Mouse (Mus musculus): ENCODE measurements around the gene Pilra. TPM values are rescaled to one million over a fixed set of nuclear protein-coding genes. Genes with fewer than 3 reads are reported as not detected.

The Pilra gene
- total and polyA plus RNA-seq, 3 experiments, result 0.89 to 1.5 TPM; not detected in 1

DNA sequence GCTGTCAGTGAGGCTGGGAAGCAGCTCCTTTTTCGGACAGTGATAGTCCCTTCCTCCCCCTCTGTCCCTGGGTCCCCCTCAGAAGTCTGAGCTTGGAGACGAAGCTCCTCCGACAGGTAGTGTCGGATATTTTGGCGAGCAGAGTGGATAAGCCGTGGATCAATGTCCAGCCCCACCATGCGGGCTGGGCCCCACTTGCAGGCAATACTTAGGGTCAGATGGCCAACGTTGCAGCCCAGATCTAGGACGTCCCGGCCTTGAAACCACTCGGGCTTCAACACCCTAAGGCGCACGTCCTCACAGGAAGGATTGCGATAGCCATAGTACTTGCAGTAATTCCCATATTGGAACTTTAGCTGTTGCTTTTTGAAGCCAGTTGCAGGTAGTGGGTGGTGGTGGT, 51.5 kb downstream of the Pilra start:
- H3K79me2 ChIP-seq (ENCODE audit: control insufficient read depth, insufficient read depth, low read length, poor library complexity), result peaks cover 39% of the 10 kb centered on the region
- TF ChIP-seq TAL1 (IDR thresholded peaks at IDR 0.05; ENCODE audit: low read length), result no peak
- TF ChIP-seq UBTF (IDR thresholded peaks at IDR 0.05; ENCODE audit: borderline replicate concordance, insufficient read depth, low read depth, low read length), result no peak
- no peak for TF ChIP-seq SIN3A (IDR thresholded peaks at IDR 0.05; ENCODE audit: low read length)
- H3K4me1 ChIP-seq (ENCODE audit: control insufficient read depth in 1 of 2, insufficient read depth in 2 of 2, low read length in 2 of 2), result peaks cover 0 to 20% of the 10 kb centered on the region in 2 experiments; a peak in 2 of 4 replicates
- no peaks in the 10 kb centered on the region for H3K27me3 ChIP-seq (ENCODE audit: control insufficient read depth in 1 of 2, insufficient read depth in 2 of 2, low read length in 2 of 2)
- no peak overlapping the region for H3K27ac ChIP-seq (ENCODE audit: control insufficient read depth, low read depth, low read length)
- H3K4me3 ChIP-seq (ENCODE audit: control insufficient read depth in 1 of 2, insufficient read depth in 1 of 2, low read depth in 2 of 2, low read length in 2 of 2), result peak overlapping the region; percentile 73 to 88
- H3K9me3 ChIP-seq (replicated peaks; ENCODE audit: insufficient read depth, low read length), result no peaks in the 10 kb centered on the region
- peaks cover 3 to 20% of the 10 kb centered on the region in 2 experiments for H3K36me3 ChIP-seq (ENCODE audit: control insufficient read depth in 1 of 2, insufficient read depth in 2 of 2, low read length in 2 of 2)
- peak overlapping the region; percentile 98 for H3K9ac ChIP-seq (ENCODE audit: control insufficient read depth, low read depth, low read length, poor library complexity, severe bottlenecking)
- DNase-seq (ENCODE audit: low read depth, low spot score), result no peak

DNA sequence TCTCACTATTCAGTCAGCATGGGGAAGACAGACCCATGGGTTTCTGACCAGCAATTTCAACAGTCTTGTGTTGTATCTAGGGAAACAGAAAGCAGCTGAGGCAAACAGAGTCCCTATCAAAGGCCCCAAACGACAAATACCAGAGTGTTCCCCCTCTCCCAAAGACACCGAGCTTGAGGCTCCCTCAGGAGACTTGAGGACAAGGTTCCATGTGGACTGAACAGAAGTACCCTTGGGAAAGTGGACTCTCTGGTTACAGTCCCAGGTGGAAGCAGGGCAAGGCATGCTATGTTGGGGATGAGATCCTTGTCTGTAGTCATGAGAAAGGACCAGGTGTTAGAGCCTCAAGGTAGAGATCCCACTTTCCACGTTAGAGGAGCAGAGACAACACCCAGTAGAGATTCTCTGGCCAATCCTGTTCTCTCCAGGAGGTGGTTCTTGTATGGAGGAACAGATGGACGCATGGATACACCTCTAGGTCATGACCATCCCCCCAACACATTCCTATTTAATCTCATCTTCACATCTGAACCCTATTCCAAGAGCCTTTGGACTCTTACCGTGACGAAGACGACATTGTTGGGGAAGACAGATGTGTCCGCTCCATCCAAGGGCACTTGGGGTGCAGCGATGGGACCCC, 52.1 kb downstream of the Pilra start:
- Histone ChIP-seq H3K9me3 (replicated peaks; ENCODE audit: insufficient read depth, low read length) (no peaks in the 10 kb centered on the region), H3K9ac (ENCODE audit: control insufficient read depth, low read depth, low read length, poor library complexity, severe bottlenecking) (peak overlapping the region; percentile 98), H3K79me2 (ENCODE audit: control insufficient read depth, insufficient read depth, low read length, poor library complexity) (peaks cover 44% of the 10 kb centered on the region), H3K4me3 (ENCODE audit: control insufficient read depth in 1 of 2, insufficient read depth in 1 of 2, low read depth in 2 of 2, low read length in 2 of 2) (peak overlapping the region; percentile 73 to 88), H3K4me1 (ENCODE audit: control insufficient read depth in 1 of 2, insufficient read depth in 2 of 2, low read length in 2 of 2) (peaks cover 0 to 20% of the 10 kb centered on the region in 2 experiments; a peak in 2 of 4 replicates), H3K27me3 (ENCODE audit: control insufficient read depth in 1 of 2, insufficient read depth in 2 of 2, low read length in 2 of 2) (no peaks in the 10 kb centered on the region), H3K36me3 (ENCODE audit: control insufficient read depth in 1 of 2, insufficient read depth in 2 of 2, low read length in 2 of 2) (peaks cover 3 to 20% of the 10 kb centered on the region in 2 experiments), H3K27ac (ENCODE audit: control insufficient read depth, low read depth, low read length) (no peak overlapping the region)
- TF ChIP-seq ETS1 (IDR thresholded peaks at IDR 0.05; ENCODE audit: low read depth, low read length), result no peak
- no peak for DNase-seq (ENCODE audit: low read depth, low spot score)

DNA sequence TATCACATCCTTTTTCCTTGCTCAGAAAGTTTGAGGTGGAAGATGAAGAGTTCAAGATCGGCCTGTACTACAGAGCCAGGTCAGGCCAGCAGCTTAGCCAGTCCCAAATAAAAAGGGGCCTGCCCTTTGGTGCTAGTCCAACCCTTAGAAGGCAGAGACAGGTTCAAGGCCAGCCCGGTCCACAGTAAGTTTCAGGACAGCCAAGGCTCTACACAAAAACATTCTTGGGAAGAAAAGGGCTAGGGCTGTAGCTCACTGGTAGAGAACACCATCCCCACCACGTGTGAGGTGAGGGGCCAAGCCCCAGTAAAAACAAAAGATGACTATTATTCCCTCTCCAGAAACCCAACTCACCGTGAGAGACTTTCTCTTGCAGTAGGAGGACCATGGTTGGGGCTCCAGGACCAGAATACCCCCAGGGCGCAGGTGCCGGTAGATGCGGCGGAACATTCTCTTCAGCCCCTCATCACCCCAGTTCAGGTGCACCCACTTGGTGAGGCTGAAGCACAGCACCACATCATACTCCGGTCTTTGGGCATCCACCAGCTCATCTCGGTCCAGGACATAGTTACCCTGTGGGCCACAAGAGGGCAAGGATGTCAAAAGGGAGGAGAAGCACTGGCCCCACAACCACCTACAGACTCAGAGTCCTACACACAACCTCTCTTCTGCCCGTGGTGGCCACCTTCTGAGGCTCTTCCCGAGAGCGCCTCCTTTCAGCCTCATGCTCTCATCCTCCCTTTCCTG, 53.1 kb downstream of the Pilra start:
- Histone ChIP-seq H3K27ac (ENCODE audit: control insufficient read depth, low read depth, low read length) (no peak overlapping the region), H3K4me3 (ENCODE audit: control insufficient read depth in 1 of 2, insufficient read depth in 1 of 2, low read depth in 2 of 2, low read length in 2 of 2) (no peak overlapping the region), H3K36me3 (ENCODE audit: control insufficient read depth in 1 of 2, insufficient read depth in 2 of 2, low read length in 2 of 2) (peaks cover 3 to 20% of the 10 kb centered on the region in 2 experiments), H3K79me2 (ENCODE audit: control insufficient read depth, insufficient read depth, low read length, poor library complexity) (peaks cover 47% of the 10 kb centered on the region), H3K9ac (ENCODE audit: control insufficient read depth, low read depth, low read length, poor library complexity, severe bottlenecking) (peak overlapping the region; percentile 98; the same call in 1 of the 2 replicates), H3K4me1 (ENCODE audit: control insufficient read depth in 1 of 2, insufficient read depth in 2 of 2, low read length in 2 of 2) (peaks cover 0 to 19% of the 10 kb centered on the region in 2 experiments; a peak in 2 of 4 replicates), H3K9me3 (replicated peaks; ENCODE audit: insufficient read depth, low read length) (no peaks in the 10 kb centered on the region), H3K27me3 (ENCODE audit: control insufficient read depth in 1 of 2, insufficient read depth in 2 of 2, low read length in 2 of 2) (no peaks in the 10 kb centered on the region)
- TF ChIP-seq EP300 (IDR thresholded peaks at IDR 0.05; ENCODE audit: low read depth in 1 of 2, low read length in 2 of 2) (no peak), POLR2AphosphoS2 (IDR thresholded peaks at IDR 0.05; ENCODE audit: low read length) (no peak)
- no peak for DNase-seq (ENCODE audit: low read depth, low spot score)

Measured in MEL (cell line).